Mouse (Mus musculus) embryo, embryonic 10.5 days (tissue): ENCODE data around the gene Hoxa3.

ENCODE experiments used
- DNase-seq: peaks from one replicate; pipeline ENCODE4 v3.0.0-alpha.2; 2015; ENCODE audit warnings: low spot score

Gene Hoxa3

GRCm38 (mm10) chr6:52246403-52246803 is 33.3 kb upstream of the Hoxa3 start:
- no peak for DNase-seq

GRCm38 (mm10) chr6:52245757-52246142 is 32.6 kb upstream of the Hoxa3 start, which contains the start of gene Hoxa11:
Hoxa11 (minus strand) TSS chr6:52245810.
- DNase-seq, result no peak

GRCm38 (mm10) chr6:52245040-52245756 is 32.1 kb upstream of the Hoxa3 start:
- DNase-seq, result no peak

- DNase-seq, result no peak
These were observed 31.4 kb upstream of the Hoxa3 start for GRCm38 (mm10) chr6:52244471-52245039.

GRCm38 (mm10) chr6:52243681-52244121 is 30.6 kb upstream of the Hoxa3 start:
- no peak for DNase-seq

- no peak for DNase-seq
These were observed 29.7 kb upstream of the Hoxa3 start for GRCm38 (mm10) chr6:52242801-52243332.

GRCm38 (mm10) chr6:52241001-52241621 is 28.0 kb upstream of the Hoxa3 start:
- no peak for DNase-seq

- DNase-seq, result peak; percentile 94
These were observed 27.4 kb upstream of the Hoxa3 start, which contains the start of gene Hoxa10 for GRCm38 (mm10) chr6:52240389-52241000. Hoxa10 (minus strand) TSS chr6:52240854.

GRCm38 (mm10) chr6:52239625-52240388 is 26.7 kb upstream of the Hoxa3 start:
- DNase-seq, result no peak

- no peak for DNase-seq
These were observed 25.8 kb upstream of the Hoxa3 start for GRCm38 (mm10) chr6:52238976-52239375.

- no peak for DNase-seq
These were observed 25.0 kb upstream of the Hoxa3 start for GRCm38 (mm10) chr6:52238155-52238545.

GRCm38 (mm10) chr6:52237346-52238154 is 24.4 kb upstream of the Hoxa3 start:
- no peak for DNase-seq

- DNase-seq, result no peak
These were observed 23.7 kb upstream of the Hoxa3 start for GRCm38 (mm10) chr6:52236806-52237205.

GRCm38 (mm10) chr6:52235866-52236265 is 22.7 kb upstream of the Hoxa3 start:
- DNase-seq, result no peak

GRCm38 (mm10) chr6:52235267-52235666 is 22.1 kb upstream of the Hoxa3 start:
- DNase-seq, result no peak

GRCm38 (mm10) chr6:52234428-52235140 is 21.4 kb upstream of the Hoxa3 start:
- DNase-seq, result no peak

- DNase-seq, result no peak
These were observed 20.7 kb upstream of the Hoxa3 start for GRCm38 (mm10) chr6:52233546-52234427.

- DNase-seq, result no peak
These were observed 19.9 kb upstream of the Hoxa3 start for GRCm38 (mm10) chr6:52232984-52233545.

- no peak for DNase-seq
These were observed 19.4 kb upstream of the Hoxa3 start for GRCm38 (mm10) chr6:52232568-52232965.
